Mouse (Mus musculus) ES-E14 (cell line): ENCODE data around the gene Peli3.

Source experiments
- CHD2 ChIP-seq: IDR thresholded peaks from 2 replicates; pipeline ENCODE4 v1.6.1; 2014; ENCODE audit warnings: mild to moderate bottlenecking, low read depth, low read length, inconsistent platforms
- MAFK ChIP-seq: IDR thresholded peaks from 2 replicates; pipeline ENCODE4 v1.6.1; 2014; ENCODE audit warnings: mild to moderate bottlenecking, low read depth, low read length, inconsistent platforms; ENCODE audit not compliant: insufficient read depth
- ZC3H11A ChIP-seq: IDR thresholded peaks from 2 replicates; pipeline ENCODE4 v1.6.1; 2012; ENCODE audit warnings: low read depth, mild to moderate bottlenecking, inconsistent platforms, low read length, borderline replicate concordance
- ZNF384 ChIP-seq: IDR thresholded peaks from 2 replicates; pipeline ENCODE4 v1.6.1; 2012; ENCODE audit warnings: low read depth, low read length, inconsistent platforms

DNA sequence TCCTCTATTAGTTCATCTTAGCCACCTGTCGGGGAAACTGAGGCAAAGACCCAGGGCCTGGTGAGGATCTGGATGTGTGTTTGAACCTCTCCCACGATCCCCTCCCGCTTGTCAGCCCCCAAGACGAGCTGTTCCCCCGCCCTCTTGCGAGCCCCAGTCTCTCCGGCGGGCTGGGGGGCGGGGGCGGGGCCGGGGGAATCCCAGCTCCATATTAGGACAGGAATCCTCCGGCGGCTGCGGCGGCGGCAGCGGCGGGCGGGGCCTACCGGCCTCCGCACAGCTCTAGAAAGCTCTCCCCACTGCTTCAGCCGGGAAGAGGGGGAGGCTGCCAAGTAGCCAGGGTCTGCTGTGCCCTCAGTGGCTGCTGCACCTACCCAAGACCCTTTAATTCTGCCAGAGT, 47.8 kb upstream of the Peli3 start:
- no peak for TF ChIP-seq ZNF384
- TF ChIP-seq MAFK, result no peak
- TF ChIP-seq CHD2, result no peak
- no peak for TF ChIP-seq ZC3H11A
